Mouse (Mus musculus): Measurements from ENCODE around the gene Lap3.

The Lap3 gene

GRCm38 (mm10) chr5:45496042-45496441 lies 2.9 kb downstream of the Lap3 start:
- no peak for DNase-seq (ENCODE audit: low spot score in 2 of 2)

GRCm38 (mm10) chr5:45496479-45496878 lies 3.3 kb downstream of the Lap3 start:
- no peak for DNase-seq (ENCODE audit: low spot score in 2 of 2)

DNA sequence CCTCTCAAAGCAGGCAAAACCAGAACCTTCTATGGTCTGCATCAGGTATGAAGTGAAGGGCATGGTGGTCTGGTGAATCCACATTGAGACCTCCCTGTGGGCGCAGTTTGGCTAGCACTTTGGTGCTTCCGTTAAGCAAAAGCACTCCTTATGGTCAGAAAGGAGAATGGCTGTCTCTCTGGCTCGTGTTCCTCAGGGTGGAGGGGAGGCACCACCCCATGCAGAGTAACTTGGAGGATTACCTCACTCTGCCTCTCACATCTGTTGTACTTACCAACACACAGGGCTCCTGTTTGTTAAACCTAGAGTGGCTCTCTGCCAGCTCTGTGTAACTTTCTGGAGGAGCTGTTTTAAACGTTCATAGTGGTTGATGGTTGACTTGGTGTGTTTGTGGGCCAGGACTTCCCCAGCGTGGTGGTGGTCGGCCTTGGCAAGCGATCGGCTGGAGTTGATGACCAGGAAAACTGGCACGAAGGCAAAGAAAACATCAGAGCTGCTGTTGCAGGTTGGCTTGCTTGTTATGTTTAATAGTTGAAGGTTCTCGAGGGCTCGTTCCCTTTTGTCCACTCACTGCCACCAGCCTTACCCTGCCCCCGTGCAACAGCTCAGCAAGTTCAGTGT lies 3.9 kb downstream of the Lap3 start:
- DNase-seq (ENCODE audit: low spot score in 2 of 2) = no peak

GRCm38 (mm10) chr5:45497564-45497963 lies 4.4 kb downstream of the Lap3 start:
- DNase-seq (ENCODE audit: low spot score in 2 of 2) = no peak

DNA sequence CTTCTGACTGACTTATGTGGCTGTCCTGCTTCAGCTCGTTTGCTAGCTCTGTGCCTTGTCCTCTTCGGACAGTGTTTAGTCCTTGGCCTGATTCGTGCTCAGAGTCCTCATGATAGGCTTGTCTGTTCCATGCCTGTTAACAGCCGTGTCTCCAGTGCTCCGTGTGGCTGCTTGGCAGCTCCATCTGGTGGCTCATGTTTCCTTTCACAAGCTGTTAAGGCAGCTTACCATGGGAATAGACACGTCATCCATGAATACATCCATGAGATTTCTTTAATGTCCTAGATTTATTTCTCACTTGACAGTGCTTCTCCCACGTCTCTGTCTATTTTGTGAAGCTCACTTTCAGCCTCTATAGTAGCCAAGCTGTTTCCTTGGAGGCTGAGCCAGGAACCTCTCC lies 16.9 kb downstream of the Lap3 start:
- no peak for DNase-seq (ENCODE audit: low spot score in 2 of 2)

- DNase-seq (ENCODE audit: low spot score in 2 of 2) = no peak
Measured at GRCm38 (mm10) chr5:45512908-45513307, 19.7 kb downstream of the Lap3 start.

GRCm38 (mm10) chr5:45513511-45513910 lies 20.3 kb downstream of the Lap3 start:
- no peak for DNase-seq (ENCODE audit: low spot score in 2 of 2)

GRCm38 (mm10) chr5:45514599-45514998 lies 21.4 kb downstream of the Lap3 start:
- DNase-seq (ENCODE audit: low spot score in 2 of 2) = no peak

GRCm38 (mm10) chr5:45515151-45515743 lies 22.1 kb downstream of the Lap3 start:
- no peak for DNase-seq (ENCODE audit: low spot score in 2 of 2)

GRCm38 (mm10) chr5:45519960-45520808 lies 27.0 kb downstream of the Lap3 start, which contains the start of gene Med28:
Med28 (plus strand) TSS chr5:45520229.
- peak; percentile 84 to 91 for DNase-seq (ENCODE audit: low spot score in 2 of 2)

GRCm38 (mm10) chr5:45520809-45521110 lies 27.6 kb downstream of the Lap3 start:
- no peak for DNase-seq (ENCODE audit: low spot score in 2 of 2)

GRCm38 (mm10) chr5:45521601-45522000 lies 28.4 kb downstream of the Lap3 start:
- no peak for DNase-seq (ENCODE audit: low spot score in 2 of 2)

- no peak for DNase-seq (ENCODE audit: low spot score in 2 of 2)
Measured at GRCm38 (mm10) chr5:45525101-45525500, 31.9 kb downstream of the Lap3 start.

- no peak for DNase-seq (ENCODE audit: low spot score in 2 of 2)
Measured at GRCm38 (mm10) chr5:45526338-45526737, 33.2 kb downstream of the Lap3 start.

GRCm38 (mm10) chr5:45529696-45530095 lies 36.5 kb downstream of the Lap3 start:
- no peak for DNase-seq (ENCODE audit: low spot score in 2 of 2)

DNA sequence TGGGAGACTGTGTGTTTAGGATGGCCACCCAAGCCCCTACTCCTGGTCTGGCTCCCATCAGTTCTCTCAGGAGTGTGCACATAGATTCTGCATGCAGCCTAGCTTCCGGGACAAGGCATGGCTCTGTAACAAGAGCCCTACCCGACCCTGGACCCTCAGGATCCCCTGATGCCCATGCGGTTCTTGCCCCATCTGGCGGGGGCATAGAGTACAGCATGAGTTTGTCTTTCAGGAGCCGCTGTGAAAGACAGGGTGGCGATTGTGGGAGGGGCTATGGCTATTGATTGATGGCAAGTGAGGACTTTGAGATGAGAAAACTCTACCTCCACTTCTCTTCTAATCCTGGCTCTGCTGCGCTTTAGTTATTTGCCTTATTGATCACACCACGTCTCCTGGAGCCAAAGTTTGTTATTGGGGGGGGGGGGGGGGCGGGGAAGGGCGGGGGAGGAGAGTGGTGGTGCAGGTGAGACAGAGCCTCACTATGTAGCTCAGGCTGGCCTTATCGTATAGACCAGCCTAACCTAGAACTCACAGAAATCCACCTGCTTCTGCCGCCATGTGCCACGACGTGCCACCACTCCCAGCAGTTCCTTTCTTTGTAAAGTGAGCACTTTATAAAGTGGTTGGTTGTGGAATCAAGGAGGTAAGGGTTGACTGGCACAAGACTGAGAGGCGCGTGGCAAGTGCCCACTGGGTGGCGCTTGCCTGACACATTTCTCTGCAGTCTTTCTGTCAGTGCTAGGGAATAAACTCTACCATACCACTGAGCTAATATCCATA lies 41.3 kb downstream of the Lap3 start:
- peak; percentile 23 to 47 for DNase-seq (ENCODE audit: low spot score in 2 of 2)

- no peak for DNase-seq (ENCODE audit: low spot score in 2 of 2)
Measured at GRCm38 (mm10) chr5:45535177-45535576, 42.0 kb downstream of the Lap3 start.

- DNase-seq (ENCODE audit: low spot score in 2 of 2) = no peak
Measured at GRCm38 (mm10) chr5:45539502-45539901, 46.3 kb downstream of the Lap3 start.

- no peak for DNase-seq (ENCODE audit: low spot score in 2 of 2)
Measured at GRCm38 (mm10) chr5:45543374-45543773, 50.2 kb downstream of the Lap3 start.

- DNase-seq (ENCODE audit: low spot score in 2 of 2) = no peak
Measured at GRCm38 (mm10) chr5:45549586-45549985, 56.4 kb downstream of the Lap3 start.
